Mouse (Mus musculus): ENCODE measurements around the gene Arhgap15. TPM values are rescaled to one million over a fixed set of nuclear protein-coding genes. Genes with fewer than 3 reads are reported as not detected.

Arhgap15 gene
- total RNA-seq, 1 experiment = not detected

DNA sequence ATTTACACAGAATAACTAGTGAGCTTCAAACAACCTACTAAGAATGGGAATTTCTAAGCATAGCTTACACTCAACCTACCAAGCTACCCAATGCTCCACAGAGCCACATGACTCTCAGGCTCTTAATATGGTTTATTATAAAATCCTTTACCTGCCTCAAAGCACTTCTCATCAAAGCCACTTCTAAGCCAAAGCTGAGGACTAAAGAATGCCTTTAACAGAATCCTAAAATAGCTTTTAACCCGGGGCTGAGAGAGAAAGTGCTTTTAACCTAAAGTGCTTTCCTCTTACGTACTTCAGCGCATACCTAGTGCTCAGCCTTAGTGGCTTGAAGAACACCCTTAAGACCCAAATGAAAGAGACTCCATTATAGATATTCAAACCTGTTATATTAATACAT, 380.9 kb downstream of the Arhgap15 start:
- no peaks in the 10 kb centered on the region for H3K4me1 ChIP-seq (ENCODE audit: control insufficient read depth in 2 of 2, insufficient read depth in 2 of 2, low read length in 2 of 2, poor library complexity in 1 of 2)
- H3K9me3 ChIP-seq (ENCODE audit: control insufficient read depth, insufficient read depth, low read depth, low read length) = no peaks in the 10 kb centered on the region
- no peak overlapping the region for H3K27ac ChIP-seq (ENCODE audit: insufficient read depth, low read depth, low read length, poor library complexity, severe bottlenecking)
- no peaks in the 10 kb centered on the region for H3K36me3 ChIP-seq (ENCODE audit: control insufficient read depth, insufficient read depth, low read length, poor library complexity, severe bottlenecking)
- H3K9ac ChIP-seq (ENCODE audit: insufficient read depth, low read depth, low read length, poor library complexity, severe bottlenecking) = no peak overlapping the region
- no peak for DNase-seq (ENCODE audit: low read depth, low spot score)
- no peak overlapping the region for H3K4me3 ChIP-seq (ENCODE audit: insufficient read depth in 1 of 2, low read depth in 1 of 2, low read length in 2 of 2, poor library complexity in 1 of 2, severe bottlenecking in 1 of 2)
- in situ Hi-C loops (cut with MboI; ENCODE audit: low sequenced_read_pairs in 2 of 2, unreplicated experiment in 2 of 2) = no loop called here
- TF ChIP-seq HCFC1 (IDR thresholded peaks at IDR 0.05; ENCODE audit: borderline replicate concordance, insufficient read depth, low read length) = no peak
- TF ChIP-seq ZNF384 (IDR thresholded peaks at IDR 0.05; ENCODE audit: low read depth, low read length) = no peak
- no peak for TF ChIP-seq MAFK (IDR thresholded peaks at IDR 0.05; ENCODE audit: insufficient read depth, low read depth, low read length)
- no peak for TF ChIP-seq CHD2 (IDR thresholded peaks at IDR 0.05; ENCODE audit: low read depth, low read length)
- no peak for TF ChIP-seq ZC3H11A (IDR thresholded peaks at IDR 0.05; ENCODE audit: borderline replicate concordance, low read depth, low read length)

DNA sequence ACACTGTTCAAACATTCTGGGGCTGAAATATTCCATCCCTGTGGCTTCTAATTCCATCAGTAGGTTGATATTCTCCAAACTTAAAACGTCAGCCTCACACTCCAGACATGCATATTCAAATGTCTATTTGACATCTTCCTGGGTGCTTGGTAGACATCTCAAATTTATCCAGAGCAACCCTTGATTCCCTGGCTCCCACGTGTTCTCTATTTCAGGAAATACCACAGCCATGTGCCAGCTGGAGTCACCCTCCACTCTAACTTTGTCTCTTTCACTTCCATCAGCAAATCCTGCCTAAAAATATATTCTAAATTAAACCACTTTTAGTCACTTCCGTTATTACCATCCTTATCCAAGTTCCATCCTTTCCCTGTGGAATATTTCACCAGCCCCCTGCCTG, 382.6 kb downstream of the Arhgap15 start:
- no peaks in the 10 kb centered on the region for H3K36me3 ChIP-seq (ENCODE audit: control insufficient read depth, insufficient read depth, low read length, poor library complexity, severe bottlenecking)
- no peak for DNase-seq (ENCODE audit: low read depth, low spot score)
- no peak overlapping the region for H3K27ac ChIP-seq (ENCODE audit: insufficient read depth, low read depth, low read length, poor library complexity, severe bottlenecking)
- H3K9ac ChIP-seq (ENCODE audit: insufficient read depth, low read depth, low read length, poor library complexity, severe bottlenecking) = no peak overlapping the region
- no peak overlapping the region for H3K4me3 ChIP-seq (ENCODE audit: insufficient read depth in 1 of 2, low read depth in 1 of 2, low read length in 2 of 2, poor library complexity in 1 of 2, severe bottlenecking in 1 of 2)
- no peaks in the 10 kb centered on the region for H3K9me3 ChIP-seq (ENCODE audit: control insufficient read depth, insufficient read depth, low read depth, low read length)
- in situ Hi-C loops (cut with MboI; ENCODE audit: low sequenced_read_pairs in 2 of 2, unreplicated experiment in 2 of 2) = no loop called here
- no peaks in the 10 kb centered on the region for H3K4me1 ChIP-seq (ENCODE audit: control insufficient read depth in 2 of 2, insufficient read depth in 2 of 2, low read length in 2 of 2, poor library complexity in 1 of 2)
- TF ChIP-seq ZNF384 (IDR thresholded peaks at IDR 0.05; ENCODE audit: low read depth, low read length) (no peak), CHD2 (IDR thresholded peaks at IDR 0.05; ENCODE audit: low read depth, low read length) (no peak), MAFK (IDR thresholded peaks at IDR 0.05; ENCODE audit: insufficient read depth, low read depth, low read length) (no peak)

DNA sequence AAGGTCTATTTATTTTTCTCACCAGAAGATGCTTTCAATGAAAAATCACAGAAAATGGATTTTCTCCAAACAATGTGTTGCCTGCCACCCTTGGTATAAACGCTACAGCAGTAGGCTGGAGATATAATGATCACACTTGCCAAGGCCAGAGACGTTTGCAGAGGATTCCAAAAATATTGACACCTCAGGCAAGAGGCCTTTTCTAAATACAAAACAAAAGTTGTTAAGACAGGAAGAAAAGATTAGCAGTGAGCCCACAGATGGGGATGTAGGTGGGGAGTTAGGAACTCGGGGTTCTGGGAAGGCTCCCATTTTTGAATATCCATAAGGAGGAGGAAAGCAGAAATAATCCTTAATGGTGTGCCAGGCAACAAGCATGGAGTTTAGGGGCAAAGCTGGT, 386.2 kb downstream of the Arhgap15 start:
- no peak for DNase-seq (ENCODE audit: low read depth, low spot score)
- TF ChIP-seq HCFC1 (IDR thresholded peaks at IDR 0.05; ENCODE audit: borderline replicate concordance, insufficient read depth, low read length) = no peak
- no peak for TF ChIP-seq ZNF384 (IDR thresholded peaks at IDR 0.05; ENCODE audit: low read depth, low read length)
- TF ChIP-seq CHD2 (IDR thresholded peaks at IDR 0.05; ENCODE audit: low read depth, low read length) = no peak
- TF ChIP-seq MAFK (IDR thresholded peaks at IDR 0.05; ENCODE audit: insufficient read depth, low read depth, low read length) = no peak
- TF ChIP-seq ZC3H11A (IDR thresholded peaks at IDR 0.05; ENCODE audit: borderline replicate concordance, low read depth, low read length) = no peak
- Histone ChIP-seq H3K36me3 (ENCODE audit: control insufficient read depth, insufficient read depth, low read length, poor library complexity, severe bottlenecking) (no peaks in the 10 kb centered on the region), H3K4me3 (ENCODE audit: insufficient read depth in 1 of 2, low read depth in 1 of 2, low read length in 2 of 2, poor library complexity in 1 of 2, severe bottlenecking in 1 of 2) (no peak overlapping the region), H3K9me3 (ENCODE audit: control insufficient read depth, insufficient read depth, low read depth, low read length) (no peaks in the 10 kb centered on the region), H3K9ac (ENCODE audit: insufficient read depth, low read depth, low read length, poor library complexity, severe bottlenecking) (no peak overlapping the region), H3K4me1 (ENCODE audit: control insufficient read depth in 2 of 2, insufficient read depth in 2 of 2, low read length in 2 of 2, poor library complexity in 1 of 2) (no peaks in the 10 kb centered on the region), H3K27ac (ENCODE audit: insufficient read depth, low read depth, low read length, poor library complexity, severe bottlenecking) (no peak overlapping the region)
- in situ Hi-C loops (cut with MboI; ENCODE audit: low sequenced_read_pairs in 2 of 2, unreplicated experiment in 2 of 2) = no loop called here

DNA sequence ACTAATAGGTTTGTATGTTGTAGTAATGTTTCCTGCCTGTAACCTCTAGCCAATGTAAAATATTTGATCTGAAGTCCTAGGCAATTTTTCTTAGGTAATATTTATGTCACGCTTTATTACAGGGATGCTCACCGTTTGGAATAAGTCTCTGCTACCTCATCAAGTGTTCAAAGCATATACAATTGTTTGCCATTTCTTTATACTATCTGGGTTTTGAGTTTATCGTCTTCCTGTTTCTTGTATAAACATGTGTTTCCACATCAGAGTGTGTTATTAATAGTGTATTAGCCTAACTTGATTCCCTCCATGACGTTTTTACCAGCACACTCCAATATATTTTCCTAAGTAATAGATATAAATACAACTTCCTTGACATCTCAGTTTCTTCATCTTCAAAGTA, 391.8 kb downstream of the Arhgap15 start:
- Histone ChIP-seq H3K9me3 (ENCODE audit: control insufficient read depth, insufficient read depth, low read depth, low read length) (no peaks in the 10 kb centered on the region), H3K36me3 (ENCODE audit: control insufficient read depth, insufficient read depth, low read length, poor library complexity, severe bottlenecking) (no peaks in the 10 kb centered on the region), H3K4me3 (ENCODE audit: insufficient read depth in 1 of 2, low read depth in 1 of 2, low read length in 2 of 2, poor library complexity in 1 of 2, severe bottlenecking in 1 of 2) (no peak overlapping the region), H3K9ac (ENCODE audit: insufficient read depth, low read depth, low read length, poor library complexity, severe bottlenecking) (no peak overlapping the region), H3K4me1 (ENCODE audit: control insufficient read depth in 2 of 2, insufficient read depth in 2 of 2, low read length in 2 of 2, poor library complexity in 1 of 2) (no peaks in the 10 kb centered on the region), H3K27ac (ENCODE audit: insufficient read depth, low read depth, low read length, poor library complexity, severe bottlenecking) (no peak overlapping the region)
- in situ Hi-C loops (cut with MboI; ENCODE audit: low sequenced_read_pairs in 2 of 2, unreplicated experiment in 2 of 2) = no loop called here
- no peak for TF ChIP-seq MAFK (IDR thresholded peaks at IDR 0.05; ENCODE audit: insufficient read depth, low read depth, low read length)
- TF ChIP-seq CHD2 (IDR thresholded peaks at IDR 0.05; ENCODE audit: low read depth, low read length) = no peak
- TF ChIP-seq ZC3H11A (IDR thresholded peaks at IDR 0.05; ENCODE audit: borderline replicate concordance, low read depth, low read length) = no peak
- TF ChIP-seq ZNF384 (IDR thresholded peaks at IDR 0.05; ENCODE audit: low read depth, low read length) = no peak
- no peak for DNase-seq (ENCODE audit: low read depth, low spot score)

DNA sequence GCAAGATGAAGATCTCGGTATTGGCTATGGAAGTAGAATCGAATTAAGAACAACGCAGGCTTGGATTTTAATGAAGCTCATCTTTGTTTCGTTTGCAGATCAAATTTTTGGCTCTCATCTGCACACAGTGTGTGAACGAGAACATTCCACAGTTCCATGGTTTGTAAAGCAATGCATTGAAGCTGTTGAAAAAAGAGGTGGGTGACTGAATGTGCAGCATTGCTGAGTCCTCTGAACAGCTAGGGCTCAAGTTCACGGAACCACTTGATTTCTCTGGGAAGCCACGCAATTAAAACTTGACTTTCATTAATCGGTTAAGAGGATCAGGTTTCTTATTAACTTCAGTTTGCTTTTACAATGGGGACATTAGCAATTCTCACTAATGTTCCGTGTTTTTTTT, 393.5 kb downstream of the Arhgap15 start:
- no peak for DNase-seq (ENCODE audit: low read depth, low spot score)
- TF ChIP-seq CHD2 (IDR thresholded peaks at IDR 0.05; ENCODE audit: low read depth, low read length) (no peak), HCFC1 (IDR thresholded peaks at IDR 0.05; ENCODE audit: borderline replicate concordance, insufficient read depth, low read length) (no peak), ZNF384 (IDR thresholded peaks at IDR 0.05; ENCODE audit: low read depth, low read length) (no peak)
- Histone ChIP-seq H3K4me3 (ENCODE audit: insufficient read depth in 1 of 2, low read depth in 1 of 2, low read length in 2 of 2, poor library complexity in 1 of 2, severe bottlenecking in 1 of 2) (no peak overlapping the region), H3K36me3 (ENCODE audit: control insufficient read depth, insufficient read depth, low read length, poor library complexity, severe bottlenecking) (no peaks in the 10 kb centered on the region), H3K4me1 (ENCODE audit: control insufficient read depth in 2 of 2, insufficient read depth in 2 of 2, low read length in 2 of 2, poor library complexity in 1 of 2) (no peaks in the 10 kb centered on the region), H3K9me3 (ENCODE audit: control insufficient read depth, insufficient read depth, low read depth, low read length) (no peaks in the 10 kb centered on the region), H3K9ac (ENCODE audit: insufficient read depth, low read depth, low read length, poor library complexity, severe bottlenecking) (no peak overlapping the region), H3K27ac (ENCODE audit: insufficient read depth, low read depth, low read length, poor library complexity, severe bottlenecking) (no peak overlapping the region)
- in situ Hi-C loops (cut with MboI; ENCODE audit: low sequenced_read_pairs in 2 of 2, unreplicated experiment in 2 of 2) = no loop called here
